Mouse (Mus musculus): ENCODE measurements at regions not wholly inside any gene's neighbourhood (a gene's known extent, or its start where the extent isn't known, plus 50 kb on each side); places are given as distances from the start of the nearest gene placed in this dataset.

GRCm38 (mm10) chrX:67061216-67061615, 412.1 kb downstream of the Slitrk2 start:
- intact Hi-C loops (cut with DNase I), result no loop called here
- DNase-seq (ENCODE audit: low spot score in 2 of 2), result peak; percentile 0 to 2

GRCm38 (mm10) chrX:67062509-67063030, 413.5 kb downstream of the Slitrk2 start:
- DNase-seq (ENCODE audit: low spot score in 2 of 2), result no peak
- intact Hi-C loops (cut with DNase I), result no loop called here

GRCm38 (mm10) chrX:67092395-67092794, 443.3 kb downstream of the Slitrk2 start:
- no peak for DNase-seq (ENCODE audit: low spot score in 2 of 2)
- intact Hi-C loops (cut with DNase I), result no loop called here
